Mouse (Mus musculus) G1E (cell line): ENCODE data around the gene Olfm1.

ENCODE experiments used
- CTCF ChIP-seq: IDR thresholded peaks from 2 replicates; pipeline ENCODE4 v1.5.1; 2012; ENCODE audit warnings: low read depth, low read length, inconsistent platforms, mixed read lengths
- GATA1 ChIP-seq: IDR thresholded peaks from 2 replicates; pipeline ENCODE4 v1.6.1; 2012; ENCODE audit warnings: borderline replicate concordance, low read length, inconsistent platforms, mixed read lengths

DNA sequence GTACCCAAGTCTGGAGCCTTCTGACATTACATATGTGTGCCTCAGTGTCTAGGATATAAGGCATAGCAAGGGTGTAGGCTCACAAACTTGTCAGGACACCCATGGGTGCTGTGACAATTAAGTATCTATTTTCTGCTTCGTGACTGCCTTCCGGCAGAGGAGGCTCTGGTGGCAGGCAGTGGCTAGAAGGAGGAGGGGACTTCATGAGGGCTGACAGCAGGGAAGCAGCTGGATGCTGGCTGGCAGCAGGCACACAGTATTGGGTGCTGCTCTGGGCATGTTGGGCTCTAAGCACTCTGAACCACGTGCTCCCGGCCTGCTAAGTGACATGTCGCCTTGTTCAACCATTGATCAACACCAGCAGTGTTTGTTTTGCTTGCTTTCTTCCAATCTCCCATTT, 32.0 kb downstream of the Olfm1 start:
- TF ChIP-seq CTCF (no peak), GATA1 (no peak)
